Mouse (Mus musculus) olfactory bulb, adult 2 months (tissue): ENCODE data around the gene Nbea.

Experiments
- CTCF ChIP-seq: fragments of 200-500 bp; IDR thresholded peaks from 2 replicates; pipeline ENCODE4 v1.5.1; 2012; ENCODE audit warnings: low read depth, mild to moderate bottlenecking, low read length, moderate library complexity; ENCODE audit not compliant: insufficient read depth
- POLR2A ChIP-seq: fragments of 200-500 bp; IDR thresholded peaks from 2 replicates; pipeline ENCODE4 v1.6.1; 2012; ENCODE audit warnings: mild to moderate bottlenecking, low read depth, low read length, moderate library complexity; ENCODE audit not compliant: insufficient read depth

GRCm38 (mm10) chr3:55741428-55741827 lies 442.1 kb downstream of the Nbea start:
- TF ChIP-seq CTCF (no peak), POLR2A (no peak)
